Mouse (Mus musculus): Measurements from ENCODE around the gene Zfp646. TPM values are rescaled to one million over a fixed set of nuclear protein-coding genes. Genes with fewer than 3 reads are reported as not detected.
A peak's percentile ranks its signal among the peaks of the same experiment; 100 is the strongest.

The Zfp646 gene
- polyA plus RNA-seq, 1 experiment from 2014 or later: 3.7 TPM

GRCm38 (mm10) chr7:127932273-127933031 is 56.4 kb downstream of the Zfp646 start:
- no peaks in the 10 kb centered on the region for H3K36me3 ChIP-seq
- H3K27ac ChIP-seq: peak overlapping the region; percentile 51
- no peaks in the 10 kb centered on the region; the same call in 1 of the 2 replicates for H3K27me3 ChIP-seq
- 44% methylated on average over 13 of the region's 13 CpGs for WGBS (ENCODE audit: insufficient replicate concordance)
- H3K4me1 ChIP-seq (replicated peaks): peaks cover 70% of the 10 kb centered on the region
- no peak overlapping the region for H3K9ac ChIP-seq
- no peak overlapping the region for H3K4me3 ChIP-seq (replicated peaks)
- H3K4me2 ChIP-seq: peak overlapping the region; percentile 24; the same call in 1 of the 2 replicates
- ATAC-seq (ENCODE audit: low read depth) (no peak), DNase-seq (no peak)
- no peaks in the 10 kb centered on the region for H3K9me3 ChIP-seq (replicated peaks)

- DNase-seq (no peak), ATAC-seq (ENCODE audit: low read depth) (no peak)
- Histone ChIP-seq H3K4me2 (no peak overlapping the region), H3K27ac (no peak overlapping the region), H3K36me3 (no peaks in the 10 kb centered on the region), H3K4me3 (replicated peaks) (no peak overlapping the region), H3K9me3 (replicated peaks) (no peaks in the 10 kb centered on the region), H3K9ac (0 out of 2 replicates have a peak overlapping the region, but pooled peaks have one; percentile 86), H3K27me3 (no peaks in the 10 kb centered on the region; the same call in 1 of the 2 replicates), H3K4me1 (replicated peaks) (peaks cover 64% of the 10 kb centered on the region)
- 73% methylated on average over 5 of the region's 5 CpGs for WGBS (ENCODE audit: insufficient replicate concordance)
Measured at GRCm38 (mm10) chr7:127934075-127934474, 58.1 kb downstream of the Zfp646 start.

- peak overlapping the region; percentile 100 for H3K4me2 ChIP-seq
- H3K4me1 ChIP-seq (replicated peaks): peaks cover 53% of the 10 kb centered on the region
- H3K9me3 ChIP-seq (replicated peaks): no peaks in the 10 kb centered on the region
- DNase-seq (peak; percentile 94), ATAC-seq (ENCODE audit: low read depth) (peak; percentile 93)
- H3K4me3 ChIP-seq (replicated peaks): peak overlapping the region; percentile 77
- H3K27me3 ChIP-seq: no peaks in the 10 kb centered on the region; the same call in 1 of the 2 replicates
- H3K36me3 ChIP-seq: no peaks in the 10 kb centered on the region
- H3K27ac ChIP-seq: peak overlapping the region; percentile 41; the same call in 1 of the 2 replicates
- H3K9ac ChIP-seq: peak overlapping the region; percentile 86
- 7% methylated on average over 32 of the region's 32 CpGs for WGBS (ENCODE audit: insufficient replicate concordance)
Measured at GRCm38 (mm10) chr7:127935028-127935722, 59.2 kb downstream of the Zfp646 start.

Other genes starting within 250 kb of the Zfp646 start
- gene Bcl7c, start 167.3 kb upstream of the Zfp646 start, polyA plus RNA-seq (2015; fragmentation: Nextera tagmentation; extraction: Ambion mirVana): 26.9 and 28.9 TPM in 2 replicates
- gene Ctf1, start 163.5 kb upstream of the Zfp646 start, polyA plus RNA-seq (2015; fragmentation: Nextera tagmentation; extraction: Ambion mirVana): 1.8 and 2.2 TPM in 2 replicates
- 0.07 and 0.16 TPM in 2 replicates for gene Ctf2, start 144.1 kb upstream of the Zfp646 start, polyA plus RNA-seq (2015; fragmentation: Nextera tagmentation; extraction: Ambion mirVana)
- gene Fbxl19, start 131.7 kb upstream of the Zfp646 start, polyA plus RNA-seq (2015; fragmentation: Nextera tagmentation; extraction: Ambion mirVana): 3.1 and 3.3 TPM in 2 replicates
- gene Orai3, start 106.4 kb upstream of the Zfp646 start, polyA plus RNA-seq (2015; fragmentation: Nextera tagmentation; extraction: Ambion mirVana): 11.2 and 11.4 TPM in 2 replicates
- 8.4 and 9.0 TPM in 2 replicates for gene Setd1a, start 99.6 kb upstream of the Zfp646 start, polyA plus RNA-seq (2015; fragmentation: Nextera tagmentation; extraction: Ambion mirVana)
- not detected in 2 replicates for gene Gm49388, start 90.6 kb upstream of the Zfp646 start, polyA plus RNA-seq (2015; fragmentation: Nextera tagmentation; extraction: Ambion mirVana)
- 37.8 and 39.3 TPM in 2 replicates for gene Hsd3b7, start 75.6 kb upstream of the Zfp646 start, polyA plus RNA-seq (2015; fragmentation: Nextera tagmentation; extraction: Ambion mirVana)
- 17.4 and 17.5 TPM in 2 replicates for gene Stx4a, start 51.9 kb upstream of the Zfp646 start, polyA plus RNA-seq (2015; fragmentation: Nextera tagmentation; extraction: Ambion mirVana)
- 0.22 and 0.41 TPM in 2 replicates for gene Stx1b, start 51.7 kb upstream of the Zfp646 start, polyA plus RNA-seq (2015; fragmentation: Nextera tagmentation; extraction: Ambion mirVana)
- 7.3 and 7.6 TPM in 2 replicates for gene Zfp668, start 607 bp downstream of the Zfp646 start, polyA plus RNA-seq (2015; fragmentation: Nextera tagmentation; extraction: Ambion mirVana)
- 0.19 and 0.24 TPM in 2 replicates for gene Prss53, start 14.7 kb downstream of the Zfp646 start, polyA plus RNA-seq (2015; fragmentation: Nextera tagmentation; extraction: Ambion mirVana)
- gene Gm21974, start 19.2 kb downstream of the Zfp646 start, polyA plus RNA-seq (2015; fragmentation: Nextera tagmentation; extraction: Ambion mirVana): not detected in 2 replicates
- 86.9 and 89.1 TPM in 2 replicates for gene Vkorc1, start 19.4 kb downstream of the Zfp646 start, polyA plus RNA-seq (2015; fragmentation: Nextera tagmentation; extraction: Ambion mirVana)
- 64.4 and 70.0 TPM in 2 replicates for gene Bckdk, start 27.9 kb downstream of the Zfp646 start, polyA plus RNA-seq (2015; fragmentation: Nextera tagmentation; extraction: Ambion mirVana)
- 20.5 and 22.7 TPM in 2 replicates for gene Kat8, start 36.3 kb downstream of the Zfp646 start, polyA plus RNA-seq (2015; fragmentation: Nextera tagmentation; extraction: Ambion mirVana)
- gene Prss8, start 53.9 kb downstream of the Zfp646 start, polyA plus RNA-seq (2015; fragmentation: Nextera tagmentation; extraction: Ambion mirVana): 5.8 and 6.4 TPM in 2 replicates
- gene Prss36, start 70.5 kb downstream of the Zfp646 start, polyA plus RNA-seq (2015; fragmentation: Nextera tagmentation; extraction: Ambion mirVana): 4.0 and 4.1 TPM in 2 replicates
- 160 and 170 TPM in 2 replicates for gene Fus, start 91.2 kb downstream of the Zfp646 start, polyA plus RNA-seq (2015; fragmentation: Nextera tagmentation; extraction: Ambion mirVana)
- gene Pycard, start 117.6 kb downstream of the Zfp646 start, polyA plus RNA-seq (2015; fragmentation: Nextera tagmentation; extraction: Ambion mirVana): 23.7 and 31.2 TPM in 2 replicates
- gene Trim72, start 127.7 kb downstream of the Zfp646 start, polyA plus RNA-seq (2015; fragmentation: Nextera tagmentation; extraction: Ambion mirVana): not detected in 2 replicates
- 1.8 TPM in 2 replicates for gene Itgam, start 186.4 kb downstream of the Zfp646 start, polyA plus RNA-seq (2015; fragmentation: Nextera tagmentation; extraction: Ambion mirVana)
- not detected in 2 replicates for gene Gm49368, start 186.5 kb downstream of the Zfp646 start, polyA plus RNA-seq (2015; fragmentation: Nextera tagmentation; extraction: Ambion mirVana)